Mouse (Mus musculus): ENCODE measurements at regions not wholly inside any gene's neighbourhood (a gene's known extent, or its start where the extent isn't known, plus 50 kb on each side); places are given as distances from the start of the nearest gene placed in this dataset.

- Histone ChIP-seq H3K4me2 (replicated peaks; ENCODE audit: low read depth, low read length) (no peak overlapping the region), H3K27ac (ENCODE audit: low read length) (no peak overlapping the region), H3K9ac (replicated peaks; ENCODE audit: low read depth, low read length) (no peak overlapping the region), H3K4me1 (ENCODE audit: control insufficient read depth, insufficient read depth, low read length) (no peaks in the 10 kb centered on the region), H3K4me3 (ENCODE audit: low read depth, low read length) (no peak overlapping the region), H3K9me3 (ENCODE audit: control insufficient read depth, low read depth, low read length) (no peaks in the 10 kb centered on the region), H3K27me3 (ENCODE audit: control insufficient read depth, insufficient read depth, low read length) (no peaks in the 10 kb centered on the region), H3K36me3 (ENCODE audit: control insufficient read depth, insufficient read depth, low read length) (no peaks in the 10 kb centered on the region)
- no peak for ATAC-seq (ENCODE audit: insufficient number of reproducible peaks, insufficient read depth, low FRiP score, low read depth)
- WGBS = 87% methylated on average over 3 of the region's 3 CpGs
These were observed 116.2 kb upstream of the Rcn1 start for GRCm38 (mm10) chr2:105515326-105515725.

GRCm38 (mm10) chr2:105516267-105517133 is 117.4 kb upstream of the Rcn1 start:
- Histone ChIP-seq H3K27me3 (ENCODE audit: control insufficient read depth, insufficient read depth, low read length) (no peaks in the 10 kb centered on the region), H3K4me2 (replicated peaks; ENCODE audit: low read depth, low read length) (no peak overlapping the region), H3K27ac (ENCODE audit: low read length) (no peak overlapping the region), H3K4me1 (ENCODE audit: control insufficient read depth, insufficient read depth, low read length) (no peaks in the 10 kb centered on the region), H3K4me3 (ENCODE audit: low read depth, low read length) (no peak overlapping the region), H3K9ac (replicated peaks; ENCODE audit: low read depth, low read length) (no peak overlapping the region), H3K9me3 (ENCODE audit: control insufficient read depth, low read depth, low read length) (no peaks in the 10 kb centered on the region), H3K36me3 (ENCODE audit: control insufficient read depth, insufficient read depth, low read length) (no peaks in the 10 kb centered on the region)
- ATAC-seq (ENCODE audit: insufficient number of reproducible peaks, insufficient read depth, low FRiP score, low read depth) = peak; percentile 26; the same call in 1 of the 2 replicates
- 55% methylated on average over 6 of the region's 6 CpGs for WGBS

GRCm38 (mm10) chr2:105521841-105522240 is 122.7 kb upstream of the Rcn1 start:
- no peak overlapping the region for H3K4me3 ChIP-seq (ENCODE audit: low read depth, low read length)
- no peak overlapping the region for H3K27ac ChIP-seq (ENCODE audit: low read length)
- H3K27me3 ChIP-seq (ENCODE audit: control insufficient read depth, insufficient read depth, low read length) = no peaks in the 10 kb centered on the region
- H3K36me3 ChIP-seq (ENCODE audit: control insufficient read depth, insufficient read depth, low read length) = no peaks in the 10 kb centered on the region
- H3K4me2 ChIP-seq (replicated peaks; ENCODE audit: low read depth, low read length) = no peak overlapping the region
- H3K9me3 ChIP-seq (ENCODE audit: control insufficient read depth, low read depth, low read length) = no peaks in the 10 kb centered on the region
- ATAC-seq (ENCODE audit: insufficient number of reproducible peaks, insufficient read depth, low FRiP score, low read depth) = no peak
- 29% methylated on average over 4 of the region's 4 CpGs for WGBS
- H3K4me1 ChIP-seq (ENCODE audit: control insufficient read depth, insufficient read depth, low read length) = no peaks in the 10 kb centered on the region
- H3K9ac ChIP-seq (replicated peaks; ENCODE audit: low read depth, low read length) = no peak overlapping the region

GRCm38 (mm10) chr2:105523297-105523802 is 124.2 kb upstream of the Rcn1 start:
- Histone ChIP-seq H3K4me3 (ENCODE audit: low read depth, low read length) (no peak overlapping the region), H3K9ac (replicated peaks; ENCODE audit: low read depth, low read length) (no peak overlapping the region), H3K4me1 (ENCODE audit: control insufficient read depth, insufficient read depth, low read length) (no peaks in the 10 kb centered on the region), H3K27me3 (ENCODE audit: control insufficient read depth, insufficient read depth, low read length) (no peaks in the 10 kb centered on the region), H3K4me2 (replicated peaks; ENCODE audit: low read depth, low read length) (no peak overlapping the region), H3K27ac (ENCODE audit: low read length) (no peak overlapping the region), H3K9me3 (ENCODE audit: control insufficient read depth, low read depth, low read length) (no peaks in the 10 kb centered on the region), H3K36me3 (ENCODE audit: control insufficient read depth, insufficient read depth, low read length) (no peaks in the 10 kb centered on the region)
- no peak for ATAC-seq (ENCODE audit: insufficient number of reproducible peaks, insufficient read depth, low FRiP score, low read depth)
- WGBS = 6% methylated on average over 5 of the region's 5 CpGs

- no peak overlapping the region for H3K4me2 ChIP-seq (replicated peaks; ENCODE audit: low read depth, low read length)
- H3K9me3 ChIP-seq (ENCODE audit: control insufficient read depth, low read depth, low read length) = no peaks in the 10 kb centered on the region
- no peak overlapping the region for H3K9ac ChIP-seq (replicated peaks; ENCODE audit: low read depth, low read length)
- no peaks in the 10 kb centered on the region for H3K27me3 ChIP-seq (ENCODE audit: control insufficient read depth, insufficient read depth, low read length)
- no peak overlapping the region for H3K4me3 ChIP-seq (ENCODE audit: low read depth, low read length)
- no peaks in the 10 kb centered on the region for H3K36me3 ChIP-seq (ENCODE audit: control insufficient read depth, insufficient read depth, low read length)
- ATAC-seq (ENCODE audit: insufficient number of reproducible peaks, insufficient read depth, low FRiP score, low read depth) = no peak
- WGBS = 74% methylated on average over 7 of the region's 7 CpGs
- H3K27ac ChIP-seq (ENCODE audit: low read length) = no peak overlapping the region
- no peaks in the 10 kb centered on the region for H3K4me1 ChIP-seq (ENCODE audit: control insufficient read depth, insufficient read depth, low read length)
These were observed 126.0 kb upstream of the Rcn1 start for GRCm38 (mm10) chr2:105525111-105525610.

- Histone ChIP-seq H3K4me2 (replicated peaks; ENCODE audit: low read depth, low read length) (no peak overlapping the region), H3K27ac (ENCODE audit: low read length) (no peak overlapping the region), H3K36me3 (ENCODE audit: control insufficient read depth, insufficient read depth, low read length) (no peaks in the 10 kb centered on the region), H3K9me3 (ENCODE audit: control insufficient read depth, low read depth, low read length) (no peaks in the 10 kb centered on the region), H3K4me3 (ENCODE audit: low read depth, low read length) (no peak overlapping the region), H3K27me3 (ENCODE audit: control insufficient read depth, insufficient read depth, low read length) (no peaks in the 10 kb centered on the region), H3K9ac (replicated peaks; ENCODE audit: low read depth, low read length) (no peak overlapping the region), H3K4me1 (ENCODE audit: control insufficient read depth, insufficient read depth, low read length) (no peaks in the 10 kb centered on the region)
- no peak for ATAC-seq (ENCODE audit: insufficient number of reproducible peaks, insufficient read depth, low FRiP score, low read depth)
- 87% methylated on average over 8 of the region's 8 CpGs for WGBS
These were observed 129.4 kb upstream of the Rcn1 start for GRCm38 (mm10) chr2:105528535-105528934.

GRCm38 (mm10) chr2:105544099-105544498 is 124.6 kb upstream of the Pax6 start:
- Histone ChIP-seq H3K27ac (ENCODE audit: low read length) (no peak overlapping the region), H3K9ac (replicated peaks; ENCODE audit: low read depth, low read length) (no peak overlapping the region), H3K9me3 (ENCODE audit: control insufficient read depth, low read depth, low read length) (no peaks in the 10 kb centered on the region), H3K27me3 (ENCODE audit: control insufficient read depth, insufficient read depth, low read length) (no peaks in the 10 kb centered on the region), H3K4me3 (ENCODE audit: low read depth, low read length) (no peak overlapping the region), H3K36me3 (ENCODE audit: control insufficient read depth, insufficient read depth, low read length) (no peaks in the 10 kb centered on the region), H3K4me1 (ENCODE audit: control insufficient read depth, insufficient read depth, low read length) (no peaks in the 10 kb centered on the region), H3K4me2 (replicated peaks; ENCODE audit: low read depth, low read length) (no peak overlapping the region)
- 34% methylated on average over 13 of the region's 13 CpGs for WGBS
- no peak for ATAC-seq (ENCODE audit: insufficient number of reproducible peaks, insufficient read depth, low FRiP score, low read depth)

- H3K4me3 ChIP-seq (ENCODE audit: low read depth, low read length) = no peak overlapping the region
- no peak for ATAC-seq (ENCODE audit: insufficient number of reproducible peaks, insufficient read depth, low FRiP score, low read depth)
- H3K27ac ChIP-seq (ENCODE audit: low read length) = no peak overlapping the region
- no peaks in the 10 kb centered on the region for H3K27me3 ChIP-seq (ENCODE audit: control insufficient read depth, insufficient read depth, low read length)
- no peaks in the 10 kb centered on the region for H3K4me1 ChIP-seq (ENCODE audit: control insufficient read depth, insufficient read depth, low read length)
- no peak overlapping the region for H3K4me2 ChIP-seq (replicated peaks; ENCODE audit: low read depth, low read length)
- 37% methylated on average over 2 of the region's 2 CpGs for WGBS
- H3K36me3 ChIP-seq (ENCODE audit: control insufficient read depth, insufficient read depth, low read length) = no peaks in the 10 kb centered on the region
- H3K9me3 ChIP-seq (ENCODE audit: control insufficient read depth, low read depth, low read length) = no peaks in the 10 kb centered on the region
- H3K9ac ChIP-seq (replicated peaks; ENCODE audit: low read depth, low read length) = no peak overlapping the region
These were observed 116.6 kb upstream of the Pax6 start for GRCm38 (mm10) chr2:105552092-105552491.
